Mouse (Mus musculus): ENCODE results near the gene Synpo2. TPM values are rescaled to one million over a fixed set of nuclear protein-coding genes. Genes with fewer than 3 reads are reported as not detected.

Synpo2 gene
- total RNA-seq (2017) = 4.1 and 6.6 TPM in 2 replicates

- peak; percentile 79 to 90 for ATAC-seq (replicated peaks in 1 of 2; ENCODE audit: insufficient read depth in 1 of 2, low FRiP score in 2 of 2, low TSS enrichment in 1 of 2, low read depth in 1 of 2, poor library complexity in 2 of 2, severe bottlenecking in 2 of 2)
Observed at GRCm38 (mm10) chr3:123235921-123236320, at the start of gene Synpo2. TSS of gene Synpo2 (minus strand) at chr3:123236149.

GRCm38 (mm10) chr3:123285649-123286048 lies 49.7 kb upstream of the Synpo2 start:
- no peak for ATAC-seq (replicated peaks in 1 of 2; ENCODE audit: insufficient read depth in 1 of 2, low FRiP score in 2 of 2, low TSS enrichment in 1 of 2, low read depth in 1 of 2, poor library complexity in 2 of 2, severe bottlenecking in 2 of 2)

GRCm38 (mm10) chr3:123284284-123284683 lies 48.3 kb upstream of the Synpo2 start:
- no peak; a peak in 1 of 4 replicates for ATAC-seq (replicated peaks in 1 of 2; ENCODE audit: insufficient read depth in 1 of 2, low FRiP score in 2 of 2, low TSS enrichment in 1 of 2, low read depth in 1 of 2, poor library complexity in 2 of 2, severe bottlenecking in 2 of 2)

GRCm38 (mm10) chr3:123282866-123283615 lies 47.1 kb upstream of the Synpo2 start:
- ATAC-seq (replicated peaks in 1 of 2; ENCODE audit: insufficient read depth in 1 of 2, low FRiP score in 2 of 2, low TSS enrichment in 1 of 2, low read depth in 1 of 2, poor library complexity in 2 of 2, severe bottlenecking in 2 of 2) = no peak

GRCm38 (mm10) chr3:123267741-123268201 lies 31.8 kb upstream of the Synpo2 start:
- ATAC-seq (replicated peaks in 1 of 2; ENCODE audit: insufficient read depth in 1 of 2, low FRiP score in 2 of 2, low TSS enrichment in 1 of 2, low read depth in 1 of 2, poor library complexity in 2 of 2, severe bottlenecking in 2 of 2) = peak; percentile 57 to 59

GRCm38 (mm10) chr3:123266753-123267651 lies 31.1 kb upstream of the Synpo2 start, which contains the start of gene Sec24d:
TSS of gene Sec24d (plus strand) at chr3:123267455.
- peak; percentile 79 to 80 for ATAC-seq (replicated peaks in 1 of 2; ENCODE audit: insufficient read depth in 1 of 2, low FRiP score in 2 of 2, low TSS enrichment in 1 of 2, low read depth in 1 of 2, poor library complexity in 2 of 2, severe bottlenecking in 2 of 2)

- ATAC-seq (replicated peaks in 1 of 2; ENCODE audit: insufficient read depth in 1 of 2, low FRiP score in 2 of 2, low TSS enrichment in 1 of 2, low read depth in 1 of 2, poor library complexity in 2 of 2, severe bottlenecking in 2 of 2) = no peak
Observed at GRCm38 (mm10) chr3:123264706-123265105, 28.8 kb upstream of the Synpo2 start.

GRCm38 (mm10) chr3:123258709-123259108 lies 22.8 kb upstream of the Synpo2 start:
- no peak for ATAC-seq (replicated peaks in 1 of 2; ENCODE audit: insufficient read depth in 1 of 2, low FRiP score in 2 of 2, low TSS enrichment in 1 of 2, low read depth in 1 of 2, poor library complexity in 2 of 2, severe bottlenecking in 2 of 2)

GRCm38 (mm10) chr3:123256181-123257101 lies 20.5 kb upstream of the Synpo2 start:
- ATAC-seq (replicated peaks in 1 of 2; ENCODE audit: insufficient read depth in 1 of 2, low FRiP score in 2 of 2, low TSS enrichment in 1 of 2, low read depth in 1 of 2, poor library complexity in 2 of 2, severe bottlenecking in 2 of 2) = peak; percentile 96 to 98

GRCm38 (mm10) chr3:123245646-123246045 lies 9.7 kb upstream of the Synpo2 start:
- no peak for ATAC-seq (replicated peaks in 1 of 2; ENCODE audit: insufficient read depth in 1 of 2, low FRiP score in 2 of 2, low TSS enrichment in 1 of 2, low read depth in 1 of 2, poor library complexity in 2 of 2, severe bottlenecking in 2 of 2)

GRCm38 (mm10) chr3:123244376-123244775 lies 8.4 kb upstream of the Synpo2 start:
- no peak for ATAC-seq (replicated peaks in 1 of 2; ENCODE audit: insufficient read depth in 1 of 2, low FRiP score in 2 of 2, low TSS enrichment in 1 of 2, low read depth in 1 of 2, poor library complexity in 2 of 2, severe bottlenecking in 2 of 2)

GRCm38 (mm10) chr3:123237446-123237845 lies 1.5 kb upstream of the Synpo2 start:
- no peak for ATAC-seq (replicated peaks in 1 of 2; ENCODE audit: insufficient read depth in 1 of 2, low FRiP score in 2 of 2, low TSS enrichment in 1 of 2, low read depth in 1 of 2, poor library complexity in 2 of 2, severe bottlenecking in 2 of 2)

- no peak for ATAC-seq (replicated peaks in 1 of 2; ENCODE audit: insufficient read depth in 1 of 2, low FRiP score in 2 of 2, low TSS enrichment in 1 of 2, low read depth in 1 of 2, poor library complexity in 2 of 2, severe bottlenecking in 2 of 2)
Observed at GRCm38 (mm10) chr3:123237039-123237438, 1.1 kb upstream of the Synpo2 start.

- ATAC-seq (replicated peaks in 1 of 2; ENCODE audit: insufficient read depth in 1 of 2, low FRiP score in 2 of 2, low TSS enrichment in 1 of 2, low read depth in 1 of 2, poor library complexity in 2 of 2, severe bottlenecking in 2 of 2) = no peak
Observed at GRCm38 (mm10) chr3:123235495-123235894, 454 bp downstream of the Synpo2 start.

GRCm38 (mm10) chr3:123234191-123234836 lies 1.6 kb downstream of the Synpo2 start:
- ATAC-seq (replicated peaks in 1 of 2; ENCODE audit: insufficient read depth in 1 of 2, low FRiP score in 2 of 2, low TSS enrichment in 1 of 2, low read depth in 1 of 2, poor library complexity in 2 of 2, severe bottlenecking in 2 of 2) = 0 out of 4 replicates have a peak, but pooled peaks of 1 of the 2 experiments have one; percentile 33

- no peak for ATAC-seq (replicated peaks in 1 of 2; ENCODE audit: insufficient read depth in 1 of 2, low FRiP score in 2 of 2, low TSS enrichment in 1 of 2, low read depth in 1 of 2, poor library complexity in 2 of 2, severe bottlenecking in 2 of 2)
Observed at GRCm38 (mm10) chr3:123231639-123232038, 4.3 kb downstream of the Synpo2 start.

- no peak for ATAC-seq (replicated peaks in 1 of 2; ENCODE audit: insufficient read depth in 1 of 2, low FRiP score in 2 of 2, low TSS enrichment in 1 of 2, low read depth in 1 of 2, poor library complexity in 2 of 2, severe bottlenecking in 2 of 2)
Observed at GRCm38 (mm10) chr3:123227276-123227675, 8.7 kb downstream of the Synpo2 start.
